Mouse (Mus musculus) stomach, postnatal 0 days (tissue): ENCODE measurements around the gene Elovl5. TPM values are rescaled to one million over a fixed set of nuclear protein-coding genes. Genes with fewer than 3 reads are reported as not detected.
"Not testable (repeated sequence)": the region's sequence is repeated elsewhere in the genome, so short reads cannot be mapped to it uniquely, and the experiment has no call there.

ENCODE experiments used
- ATAC-seq: fragments of 200-750 bp; cut with Nextera tagmentation; 2 replicates; pipeline ENCODE4 v1.8.0; 2017; ENCODE audit not compliant: low FRiP score, low TSS enrichment
- DNase-seq: peaks from one replicate; pipeline ENCODE4 v3.0.0-alpha.2; 2016; ENCODE audit warnings: low spot score
- H3K27ac ChIP-seq: fragments of 300-500 bp; sonication (generic); replicated peaks from 2 replicates; pipeline ENCODE4 v1.5.1; 2014; ENCODE audit warnings: mild to moderate bottlenecking, control low read depth
- H3K27me3 ChIP-seq: fragments of 300-500 bp; sonication (generic); 2 replicates; pipeline ENCODE4 v1.6.1; 2014; ENCODE audit warnings: low read length; ENCODE audit not compliant: control insufficient read depth, insufficient read depth
- H3K36me3 ChIP-seq: fragments of 300-500 bp; sonication (generic); 2 replicates; pipeline ENCODE4 v1.6.1; 2014; ENCODE audit warnings: low read length, mixed read lengths; ENCODE audit not compliant: control insufficient read depth, insufficient read depth
- H3K4me1 ChIP-seq: fragments of 300-500 bp; sonication (generic); replicated peaks from 2 replicates; pipeline ENCODE4 v1.6.1; 2014; ENCODE audit warnings: antibody characterized with exemption; ENCODE audit not compliant: control insufficient read depth, insufficient read depth
- H3K4me2 ChIP-seq: fragments of 300-500 bp; sonication (generic); replicated peaks from 2 replicates; pipeline ENCODE4 v1.6.1; 2014; ENCODE audit warnings: low read depth, mild to moderate bottlenecking, control low read depth, moderate library complexity
- H3K4me3 ChIP-seq: fragments of 300-500 bp; sonication (generic); 2 replicates; pipeline ENCODE4 v1.5.1; 2014; ENCODE audit warnings: low read depth, low read length, control low read depth
- H3K9ac ChIP-seq: fragments of 300-500 bp; sonication (generic); 2 replicates; pipeline ENCODE4 v1.6.1; 2014; ENCODE audit warnings: mild to moderate bottlenecking, low read length, control low read depth, mixed read lengths
- H3K9me3 ChIP-seq: fragments of 300-500 bp; sonication (generic); 2 replicates; pipeline ENCODE4 v1.6.1; 2016; ENCODE audit warnings: low read length; ENCODE audit not compliant: control insufficient read depth
- CTCF ChIP-seq: IDR thresholded peaks from 2 replicates; pipeline ENCODE4 v1.5.1; 2016; ENCODE audit warnings: antibody characterized with exemption, low read depth, mild to moderate bottlenecking, moderate library complexity
- EP300 ChIP-seq: optimal IDR thresholded peaks from 2 replicates; pipeline ENCODE3; 2016; ENCODE audit warnings: antibody characterized with exemption
- WGBS: fragments of 180-500 bp; shearing (Covaris S2); extraction: QIAGEN DNeasy Blood & Tissue Kit; methylation state at CpG from one replicate; pipeline ENCODE4 v1.1.7; 2014; 5-methylcytosine and 5-hydroxymethylcytosine counted together
- polyA plus RNA-seq: library from polyadenylated mRNA; unstranded; fragments of >200 nt; fragmentation: Nextera tagmentation; extraction: Ambion mirVana; gene quantifications from 2 replicates; pipeline ENCODE4 v1.2.1, GENCODE M21; 2015

Gene Elovl5
- polyA plus RNA-seq, 1 experiment from 2014 or later: 38.0 TPM

- no peaks in the 10 kb centered on the region for H3K36me3 ChIP-seq
- H3K4me3 ChIP-seq: no peak overlapping the region
- DNase-seq (no peak), ATAC-seq (no peak)
- H3K4me2 ChIP-seq: no peak overlapping the region
- H3K4me1 ChIP-seq: no peaks in the 10 kb centered on the region
- no peak overlapping the region for H3K9ac ChIP-seq
- WGBS: 55% methylated on average over 8 of the region's 8 CpGs
- H3K9me3 ChIP-seq: no peaks in the 10 kb centered on the region
- H3K27me3 ChIP-seq: no peaks in the 10 kb centered on the region
- H3K27ac ChIP-seq: no peak overlapping the region
- TF ChIP-seq CTCF (no peak), EP300 (no peak)
Measured at GRCm38 (mm10) chr9:77989626-77990025, 72.5 kb downstream of the Elovl5 start.

- TF ChIP-seq EP300 (no peak), CTCF (no peak)
- Histone ChIP-seq H3K4me2 (no peak overlapping the region), H3K4me1 (no peaks in the 10 kb centered on the region), H3K36me3 (no peaks in the 10 kb centered on the region), H3K4me3 (no peak overlapping the region), H3K27me3 (no peaks in the 10 kb centered on the region), H3K27ac (no peak overlapping the region), H3K9me3 (no peaks in the 10 kb centered on the region), H3K9ac (no peak overlapping the region)
- WGBS: 74% methylated on average over 8 of the region's 8 CpGs
- no peak for DNase-seq
- no peak for ATAC-seq
Measured at GRCm38 (mm10) chr9:77990278-77990677, 73.1 kb downstream of the Elovl5 start.

DNA sequence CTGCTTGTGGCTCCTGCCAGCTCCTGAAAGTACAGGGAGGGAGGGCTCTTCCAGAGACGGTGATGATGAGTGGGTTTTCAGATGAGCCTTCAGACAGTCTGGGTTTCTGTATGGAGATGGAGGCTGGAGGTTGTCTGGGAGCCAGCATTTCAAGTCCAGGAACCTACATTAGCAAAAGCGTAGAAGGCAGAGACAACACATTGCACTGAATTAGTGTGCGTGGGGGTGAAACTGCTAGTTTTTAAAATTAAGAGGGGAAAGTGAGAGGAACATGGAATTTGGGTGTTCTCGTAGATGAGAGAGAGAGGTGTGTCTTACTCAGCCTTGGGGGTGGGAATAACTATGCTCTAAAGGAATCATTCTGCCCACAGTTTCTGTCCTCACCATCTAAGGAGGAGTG is 74.5 kb downstream of the Elovl5 start:
- DNase-seq (no peak), ATAC-seq (no peak)
- no peaks in the 10 kb centered on the region for H3K9me3 ChIP-seq
- no peak overlapping the region for H3K4me2 ChIP-seq
- no peak overlapping the region for H3K9ac ChIP-seq
- H3K36me3 ChIP-seq: no peaks in the 10 kb centered on the region
- no peak for TF ChIP-seq EP300
- TF ChIP-seq CTCF: no peak
- H3K4me3 ChIP-seq: no peak overlapping the region
- 90% methylated on average over 4 of the region's 4 CpGs for WGBS
- H3K27ac ChIP-seq: no peak overlapping the region
- H3K27me3 ChIP-seq: no peaks in the 10 kb centered on the region
- no peaks in the 10 kb centered on the region for H3K4me1 ChIP-seq

GRCm38 (mm10) chr9:77992276-77992675 is 75.1 kb downstream of the Elovl5 start:
- no peak overlapping the region for H3K9ac ChIP-seq
- no peak for ATAC-seq
- TF ChIP-seq EP300 (no peak), CTCF (no peak)
- H3K4me3 ChIP-seq: no peak overlapping the region
- DNase-seq: no peak
- 74% methylated on average over 6 of the region's 6 CpGs for WGBS
- H3K4me2 ChIP-seq: no peak overlapping the region
- H3K4me1 ChIP-seq: no peaks in the 10 kb centered on the region
- H3K27ac ChIP-seq: no peak overlapping the region
- H3K27me3 ChIP-seq: no peaks in the 10 kb centered on the region
- H3K9me3 ChIP-seq: no peaks in the 10 kb centered on the region
- H3K36me3 ChIP-seq: no peaks in the 10 kb centered on the region

- no peaks in the 10 kb centered on the region for H3K27me3 ChIP-seq
- ATAC-seq: no peak
- no peak overlapping the region for H3K4me2 ChIP-seq
- TF ChIP-seq EP300 (no peak), CTCF (no peak)
- no peak overlapping the region for H3K27ac ChIP-seq
- H3K4me3 ChIP-seq: no peak overlapping the region
- H3K9ac ChIP-seq: no peak overlapping the region
- WGBS: 81% methylated on average over 1 of the region's 1 CpGs
- H3K36me3 ChIP-seq: no peaks in the 10 kb centered on the region
- H3K9me3 ChIP-seq: no peaks in the 10 kb centered on the region
- no peaks in the 10 kb centered on the region for H3K4me1 ChIP-seq
- DNase-seq: no peak
Measured at GRCm38 (mm10) chr9:77993101-77993500, 75.9 kb downstream of the Elovl5 start.

- H3K27me3 ChIP-seq, H3K36me3 ChIP-seq, H3K4me3 ChIP-seq, DNase-seq, H3K27ac ChIP-seq, H3K9me3 ChIP-seq, H3K9ac ChIP-seq, H3K4me2 ChIP-seq, H3K4me1 ChIP-seq, ATAC-seq: not testable (repeated sequence)
- WGBS: 82% methylated on average over 2 of the region's 2 CpGs
Measured at GRCm38 (mm10) chr9:77993538-77994255, 76.5 kb downstream of the Elovl5 start.
